Mouse (Mus musculus): Measurements from ENCODE around the gene Ampd3.

- TF ChIP-seq GATA1 (IDR thresholded peaks at IDR 0.05; ENCODE audit: low read length) (no peak), TAL1 (IDR thresholded peaks at IDR 0.05; ENCODE audit: low read length) (no peak)
Measured at GRCm38 (mm10) chr7:110834522-110834921, 66.5 kb downstream of the Ampd3 start.

Data from erythroblast, embryonic 14.5 days (primary cell).